Mouse (Mus musculus): ENCODE data around the gene Camsap3. TPM values are rescaled to one million over a fixed set of nuclear protein-coding genes. Genes with fewer than 3 reads are reported as not detected.

The Camsap3 gene
- polyA plus RNA-seq (2012; rRNA removed): 13.3 and 13.7 TPM in 2 replicates
- polyA plus RNA-seq (2014; fragmentation: Nextera tagmentation; extraction: Ambion mirVana): 6.6 and 7.3 TPM in 2 replicates

DNA sequence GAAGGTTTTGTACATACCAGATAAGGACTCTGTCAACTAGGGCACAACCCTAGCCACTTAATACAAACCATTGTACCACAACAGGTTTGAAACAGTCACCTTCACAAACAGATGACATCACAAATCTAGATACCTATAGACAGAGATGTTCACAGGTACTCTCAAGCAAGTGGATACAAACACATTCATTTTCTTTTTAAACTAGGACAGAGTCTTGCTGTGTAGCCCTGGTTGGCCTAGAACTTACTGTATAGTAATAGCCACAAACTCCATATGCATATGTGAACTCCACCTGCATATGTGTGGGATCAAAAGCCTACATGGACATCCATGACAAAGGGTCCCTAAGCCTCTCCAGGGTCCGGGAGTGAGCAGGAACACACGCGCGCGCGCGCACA is at the start of gene Camsap3:
TSS of gene Camsap3 (plus strand) at position 301 of the 398 bp plus-strand sequence.
- H3K9ac ChIP-seq (ENCODE audit: low read depth, low read length, severe bottlenecking): peak within 1 kb of the TSS; percentile 70
- H3K4me1 ChIP-seq (ENCODE audit: control insufficient read depth, insufficient read depth, low read length): peaks cover 4% of the 10 kb centered on the region; the same call in 1 of the 2 replicates
- DNase-seq (ENCODE audit: low spot score) (no peak), ATAC-seq (ENCODE audit: low FRiP score, low read depth) (no peak)
- H3K27me3 ChIP-seq (ENCODE audit: control insufficient read depth, insufficient read depth, low read length): 0 out of 2 replicates have a peak, but pooled peaks cover 4% of the 10 kb centered on the region
- no peaks in the 10 kb centered on the region for H3K9me3 ChIP-seq (ENCODE audit: control insufficient read depth, low read length)
- peak within 1 kb of the TSS; percentile 94 for H3K4me2 ChIP-seq (replicated peaks; ENCODE audit: low read depth, low read length, severe bottlenecking)
- WGBS: 3% methylated on average over 7 of the region's 7 CpGs
- H3K36me3 ChIP-seq (ENCODE audit: control insufficient read depth, insufficient read depth, low read length): no peaks in the 10 kb centered on the region
- H3K27ac ChIP-seq (replicated peaks; ENCODE audit: low read depth, low read length): peak within 1 kb of the TSS; percentile 58
- no peak for TF ChIP-seq POLR2A (IDR thresholded peaks at IDR 0.05; ENCODE audit: borderline replicate concordance, extremely low read depth, insufficient read depth, insufficient read length)
- H3K4me3 ChIP-seq (replicated peaks; ENCODE audit: low read length): peak within 1 kb of the TSS; percentile 72

DNA sequence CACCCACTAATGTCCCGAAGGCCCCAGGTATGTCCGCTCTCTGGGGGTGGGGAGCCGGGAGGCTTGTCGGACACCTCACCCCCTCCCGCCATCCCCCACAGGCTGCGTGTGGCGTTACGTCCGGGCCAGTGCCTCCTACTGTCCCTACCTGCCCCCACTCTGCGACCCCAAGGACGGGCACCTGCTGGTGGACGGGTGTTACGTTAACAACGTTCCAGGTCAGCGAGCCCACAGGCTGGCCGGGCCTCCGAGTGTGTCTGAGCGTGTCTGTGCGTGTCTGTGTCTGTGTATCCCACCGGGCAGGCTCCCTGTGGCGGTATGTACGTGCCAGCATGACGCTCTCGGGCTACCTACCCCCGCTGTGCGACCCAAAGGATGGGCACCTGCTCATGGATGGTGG is 49.4 kb upstream of the Camsap3 start:
- no peak for ATAC-seq (ENCODE audit: low FRiP score, low read depth)
- 93% methylated on average over 25 of the region's 26 CpGs for WGBS
- no peaks in the 10 kb centered on the region for H3K27me3 ChIP-seq (ENCODE audit: control insufficient read depth, insufficient read depth, low read length)
- no peak overlapping the region for H3K9ac ChIP-seq (ENCODE audit: low read depth, low read length, severe bottlenecking)
- no peaks in the 10 kb centered on the region for H3K9me3 ChIP-seq (ENCODE audit: control insufficient read depth, low read length)
- H3K27ac ChIP-seq (replicated peaks; ENCODE audit: low read depth, low read length): no peak overlapping the region
- no peak for DNase-seq (ENCODE audit: low spot score)
- no peak overlapping the region for H3K4me2 ChIP-seq (replicated peaks; ENCODE audit: low read depth, low read length, severe bottlenecking)
- H3K4me1 ChIP-seq (ENCODE audit: control insufficient read depth, insufficient read depth, low read length): no peaks in the 10 kb centered on the region
- no peak for TF ChIP-seq POLR2A (IDR thresholded peaks at IDR 0.05; ENCODE audit: borderline replicate concordance, extremely low read depth, insufficient read depth, insufficient read length)
- H3K36me3 ChIP-seq (ENCODE audit: control insufficient read depth, insufficient read depth, low read length): peaks cover 68% of the 10 kb centered on the region
- H3K4me3 ChIP-seq (replicated peaks; ENCODE audit: low read length): no peak overlapping the region

DNA sequence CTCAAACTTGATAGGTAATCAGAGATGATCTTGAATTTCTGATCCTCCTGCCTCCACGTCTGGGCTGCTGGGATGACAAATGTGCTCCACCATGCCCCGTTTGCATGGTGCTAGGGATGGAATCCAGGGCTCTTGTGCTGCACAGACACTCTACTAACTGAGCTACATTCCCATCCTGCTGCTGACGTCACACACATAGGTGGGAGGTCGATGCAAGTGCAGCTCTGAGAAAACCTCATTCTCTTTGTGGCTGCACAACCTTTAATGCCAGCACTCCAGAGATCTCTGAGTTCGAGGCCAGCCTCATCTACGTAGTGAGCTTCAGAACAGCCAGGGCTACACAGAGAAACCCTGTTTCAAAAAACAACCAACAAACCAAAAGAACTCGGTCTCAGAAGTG is 47.9 kb upstream of the Camsap3 start:
- WGBS: 90% methylated on average over 7 of the region's 7 CpGs
- Histone ChIP-seq H3K4me2 (replicated peaks; ENCODE audit: low read depth, low read length, severe bottlenecking) (no peak overlapping the region), H3K27me3 (ENCODE audit: control insufficient read depth, insufficient read depth, low read length) (no peaks in the 10 kb centered on the region), H3K4me3 (replicated peaks; ENCODE audit: low read length) (no peak overlapping the region), H3K9me3 (ENCODE audit: control insufficient read depth, low read length) (no peaks in the 10 kb centered on the region), H3K27ac (replicated peaks; ENCODE audit: low read depth, low read length) (no peak overlapping the region), H3K4me1 (ENCODE audit: control insufficient read depth, insufficient read depth, low read length) (no peaks in the 10 kb centered on the region), H3K9ac (ENCODE audit: low read depth, low read length, severe bottlenecking) (no peak overlapping the region), H3K36me3 (ENCODE audit: control insufficient read depth, insufficient read depth, low read length) (peaks cover 83% of the 10 kb centered on the region)
- TF ChIP-seq POLR2A (IDR thresholded peaks at IDR 0.05; ENCODE audit: borderline replicate concordance, extremely low read depth, insufficient read depth, insufficient read length): no peak
- DNase-seq (ENCODE audit: low spot score) (no peak), ATAC-seq (ENCODE audit: low FRiP score, low read depth) (no peak)

DNA sequence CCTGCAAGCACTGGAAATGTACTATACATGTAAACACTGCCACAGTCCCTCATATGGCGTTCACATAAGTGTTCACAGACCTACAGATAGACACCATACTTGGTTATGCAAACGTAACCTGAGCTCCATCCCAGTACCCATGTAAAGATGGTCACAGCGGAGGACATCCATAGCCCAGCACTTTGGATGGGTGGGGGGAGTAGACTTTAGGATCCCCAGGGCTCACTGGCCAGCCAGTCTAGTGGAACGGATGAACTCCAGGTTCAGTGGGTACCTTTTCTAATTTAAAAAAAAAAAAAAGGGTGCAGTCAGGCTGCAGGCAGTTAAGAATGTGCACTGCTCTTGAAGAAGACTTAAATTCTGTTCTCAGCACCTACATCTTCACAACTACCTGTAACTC is 47.0 kb upstream of the Camsap3 start:
- WGBS: 92% methylated on average over 4 of the region's 4 CpGs
- no peak for DNase-seq (ENCODE audit: low spot score)
- no peak for TF ChIP-seq POLR2A (IDR thresholded peaks at IDR 0.05; ENCODE audit: borderline replicate concordance, extremely low read depth, insufficient read depth, insufficient read length)

DNA sequence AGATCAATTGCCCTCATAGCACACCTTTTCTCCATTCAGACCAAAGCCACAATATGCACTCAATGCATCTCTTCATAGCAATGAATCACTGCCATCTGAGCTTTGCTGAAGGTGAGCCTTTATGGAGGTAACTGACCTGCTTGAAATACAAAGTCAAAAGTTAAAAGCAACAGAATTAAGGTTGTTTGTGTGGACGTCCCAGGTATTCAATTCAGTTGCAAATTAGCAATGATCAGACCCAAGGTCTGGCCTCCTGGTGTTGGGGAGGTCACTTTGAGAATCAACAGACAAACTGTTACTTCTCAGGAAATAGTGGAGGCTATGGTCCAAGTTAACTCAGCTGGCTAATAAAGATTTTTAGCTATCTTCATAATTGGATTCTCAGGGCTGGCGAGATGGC is 40.6 kb upstream of the Camsap3 start:
- H3K27ac ChIP-seq (replicated peaks; ENCODE audit: low read depth, low read length): no peak overlapping the region
- H3K27me3 ChIP-seq (ENCODE audit: control insufficient read depth, insufficient read depth, low read length): no peaks in the 10 kb centered on the region
- WGBS: 81% methylated on average over 2 of the region's 2 CpGs
- no peak overlapping the region for H3K9ac ChIP-seq (ENCODE audit: low read depth, low read length, severe bottlenecking)
- no peak for DNase-seq (ENCODE audit: low spot score)
- no peak overlapping the region for H3K4me2 ChIP-seq (replicated peaks; ENCODE audit: low read depth, low read length, severe bottlenecking)
- TF ChIP-seq POLR2A (IDR thresholded peaks at IDR 0.05; ENCODE audit: borderline replicate concordance, extremely low read depth, insufficient read depth, insufficient read length): no peak
- no peaks in the 10 kb centered on the region for H3K9me3 ChIP-seq (ENCODE audit: control insufficient read depth, low read length)
- peaks cover 29% of the 10 kb centered on the region for H3K36me3 ChIP-seq (ENCODE audit: control insufficient read depth, insufficient read depth, low read length)
- H3K4me1 ChIP-seq (ENCODE audit: control insufficient read depth, insufficient read depth, low read length): no peaks in the 10 kb centered on the region
- no peak for ATAC-seq (ENCODE audit: low FRiP score, low read depth)
- no peak overlapping the region for H3K4me3 ChIP-seq (replicated peaks; ENCODE audit: low read length)

More for the DNA sequence above, 47.0 kb upstream of the Camsap3 start:
- peaks cover 89% of the 10 kb centered on the region for H3K36me3 ChIP-seq (ENCODE audit: control insufficient read depth, insufficient read depth, low read length)
- H3K4me3 ChIP-seq (replicated peaks; ENCODE audit: low read length): no peak overlapping the region
- no peaks in the 10 kb centered on the region for H3K9me3 ChIP-seq (ENCODE audit: control insufficient read depth, low read length)
- no peak overlapping the region for H3K9ac ChIP-seq (ENCODE audit: low read depth, low read length, severe bottlenecking)
- no peak for ATAC-seq (ENCODE audit: low FRiP score, low read depth)
- no peaks in the 10 kb centered on the region for H3K27me3 ChIP-seq (ENCODE audit: control insufficient read depth, insufficient read depth, low read length)
- H3K27ac ChIP-seq (replicated peaks; ENCODE audit: low read depth, low read length): no peak overlapping the region
- H3K4me2 ChIP-seq (replicated peaks; ENCODE audit: low read depth, low read length, severe bottlenecking): no peak overlapping the region
- no peaks in the 10 kb centered on the region for H3K4me1 ChIP-seq (ENCODE audit: control insufficient read depth, insufficient read depth, low read length)

DNA sequence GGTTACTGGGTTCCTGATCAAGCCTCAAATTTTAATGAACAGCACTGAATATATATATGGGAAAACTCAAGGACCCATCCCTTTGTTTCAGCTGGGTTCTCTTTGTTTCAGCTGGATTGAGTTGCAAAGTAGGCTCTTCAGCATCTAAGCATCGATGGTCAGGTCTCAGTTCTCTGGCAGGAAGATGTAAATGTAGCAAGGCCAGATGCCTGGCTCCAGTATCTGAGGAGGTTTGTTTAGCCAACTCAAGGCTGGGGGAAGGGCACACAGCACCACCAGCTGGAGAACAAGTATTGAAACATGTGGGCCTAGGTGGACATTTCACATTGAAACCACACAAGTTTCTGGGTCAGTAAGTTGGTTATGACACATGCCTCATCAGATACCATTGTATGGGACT is 34.9 kb upstream of the Camsap3 start:
- TF ChIP-seq POLR2A (IDR thresholded peaks at IDR 0.05; ENCODE audit: borderline replicate concordance, extremely low read depth, insufficient read depth, insufficient read length): no peak

More for the DNA sequence above, 34.9 kb upstream of the Camsap3 start:
- no peak overlapping the region for H3K4me2 ChIP-seq (replicated peaks; ENCODE audit: low read depth, low read length, severe bottlenecking)
- no peaks in the 10 kb centered on the region for H3K4me1 ChIP-seq (ENCODE audit: control insufficient read depth, insufficient read depth, low read length)
- H3K4me3 ChIP-seq (replicated peaks; ENCODE audit: low read length): no peak overlapping the region
- H3K9me3 ChIP-seq (ENCODE audit: control insufficient read depth, low read length): no peaks in the 10 kb centered on the region
- ATAC-seq (ENCODE audit: low FRiP score, low read depth) (no peak), DNase-seq (ENCODE audit: low spot score) (no peak)
- 83% methylated on average over 1 of the region's 1 CpGs for WGBS
- no peaks in the 10 kb centered on the region for H3K27me3 ChIP-seq (ENCODE audit: control insufficient read depth, insufficient read depth, low read length)
- H3K9ac ChIP-seq (ENCODE audit: low read depth, low read length, severe bottlenecking): no peak overlapping the region
- H3K36me3 ChIP-seq (ENCODE audit: control insufficient read depth, insufficient read depth, low read length): no peaks in the 10 kb centered on the region
- H3K27ac ChIP-seq (replicated peaks; ENCODE audit: low read depth, low read length): no peak overlapping the region

Data from limb, embryonic 14.5 days (tissue).